Mouse (Mus musculus): Measurements from ENCODE around the gene Cs. TPM values are rescaled to one million over a fixed set of nuclear protein-coding genes. Genes with fewer than 3 reads are reported as not detected.

The Cs gene
- 277 and 300 TPM in 2 replicates for polyA plus RNA-seq (2012; rRNA removed)

DNA sequence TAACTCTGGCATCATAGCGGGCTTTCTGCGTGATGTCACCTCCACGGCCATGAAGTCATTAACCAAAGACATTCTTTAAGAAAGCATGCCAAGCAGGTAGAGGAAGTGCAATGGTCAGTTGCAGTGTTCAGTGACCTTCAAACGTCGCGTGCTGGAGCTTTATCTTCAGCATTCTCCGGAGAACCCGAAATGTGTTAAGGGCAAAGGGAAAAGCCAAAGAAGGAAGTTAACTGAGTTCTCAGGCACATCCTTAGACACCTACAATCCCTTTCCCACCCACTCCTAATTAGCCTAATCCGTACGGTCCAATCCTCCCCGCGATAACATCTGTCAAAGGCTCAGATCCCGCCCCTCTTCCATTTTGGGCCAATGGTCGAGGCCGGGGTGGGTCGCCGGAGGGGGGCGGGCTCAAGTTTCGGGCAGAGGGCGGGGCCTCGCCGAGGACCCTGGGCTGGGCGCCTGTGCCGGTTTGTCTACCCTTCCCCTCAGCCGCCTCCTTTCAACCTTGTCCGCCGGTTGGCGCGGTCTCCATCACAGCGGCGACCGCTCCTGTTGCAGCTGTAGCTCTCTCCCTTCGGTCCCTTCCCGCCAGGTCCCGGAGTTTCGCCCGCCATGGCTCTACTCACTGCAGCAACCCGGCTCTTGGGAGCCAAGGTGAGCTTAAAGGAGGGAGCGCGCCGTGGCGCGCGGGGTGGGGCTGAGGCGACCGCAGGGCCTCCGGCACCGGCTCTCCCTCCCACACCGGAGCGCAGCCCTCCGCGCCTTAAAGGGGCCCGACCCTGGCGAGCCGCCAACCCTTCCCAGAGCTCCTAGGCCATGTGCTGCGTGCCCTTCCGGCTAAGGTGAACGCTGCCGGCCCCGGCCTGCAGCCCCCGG lies at the start of gene Cs:
Gene Cs, plus strand, starts transcription at position 429 of the 876 bp plus-strand sequence.

DNA sequence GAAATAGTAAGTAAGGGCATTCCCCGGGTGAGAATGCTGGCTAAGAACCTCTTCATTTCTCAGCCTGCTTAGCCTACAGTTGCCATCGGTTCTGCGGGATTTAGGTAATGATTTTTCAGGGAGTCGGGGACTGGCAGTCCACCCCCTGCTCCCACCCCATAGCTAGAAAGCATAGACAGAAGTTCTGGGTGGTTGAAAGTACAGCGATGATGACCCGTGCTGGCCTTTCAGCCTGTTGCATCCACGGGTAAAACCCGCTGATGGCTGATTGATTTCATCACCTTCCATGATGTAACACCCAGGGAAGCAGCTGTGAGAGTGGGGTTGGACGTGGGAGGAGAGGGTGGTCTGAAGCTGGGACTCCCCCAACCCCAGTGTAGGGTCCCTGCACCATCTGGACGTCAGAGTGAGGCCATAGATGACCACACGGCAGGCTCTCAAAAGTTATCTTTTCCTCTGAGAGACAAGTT lies 38.8 kb upstream of the Cs start, which contains the start of gene Il23a:
Gene Il23a, minus strand, starts transcription at position 51 of the 470 bp plus-strand sequence.

DNA sequence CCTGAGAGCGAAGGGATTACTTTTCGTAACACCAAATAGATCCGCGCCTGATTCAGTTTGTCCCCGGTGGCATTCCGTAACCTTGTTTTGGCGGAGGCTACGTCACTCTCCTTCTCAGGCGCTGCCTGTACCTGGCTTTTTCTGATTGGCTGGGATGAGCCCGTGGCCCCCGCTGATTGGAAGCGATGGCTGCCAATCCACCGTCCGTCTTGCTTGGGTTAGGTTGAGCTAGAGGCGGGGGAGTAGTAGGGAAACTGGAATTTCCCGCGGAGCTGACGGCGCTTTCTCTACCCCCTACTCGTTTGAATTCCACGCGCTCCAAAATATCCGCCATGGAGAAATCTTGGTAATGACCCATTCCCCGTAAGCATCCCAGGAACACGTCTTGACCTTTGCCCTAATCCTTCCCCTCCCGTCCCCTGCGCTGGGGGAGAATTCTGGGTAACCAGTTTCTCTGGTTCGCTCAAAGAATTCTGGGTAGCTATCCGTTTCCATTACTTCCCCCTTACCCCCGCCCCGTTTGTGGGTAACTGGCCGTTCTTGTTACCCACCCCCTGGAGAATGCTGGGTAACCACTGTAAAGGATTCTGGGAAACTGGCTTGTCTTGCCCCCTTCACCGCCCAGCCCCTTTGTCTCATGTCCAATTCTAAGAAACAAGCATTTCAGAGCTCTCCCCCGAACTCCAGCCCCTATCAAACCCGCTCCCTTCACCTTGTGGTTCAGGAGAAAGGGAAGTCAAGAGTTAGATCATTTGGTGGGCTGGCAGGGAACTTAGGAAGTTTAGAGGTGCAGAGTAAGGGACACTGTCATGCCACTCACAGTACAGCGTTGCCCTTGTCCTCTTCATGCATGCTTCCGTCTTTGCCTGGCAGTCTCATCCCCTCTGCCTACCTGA lies 34.2 kb upstream of the Cs start, which contains the start of gene Pan2:
Gene Pan2, plus strand, starts transcription at position 210 of the 896 bp plus-strand sequence.

DNA sequence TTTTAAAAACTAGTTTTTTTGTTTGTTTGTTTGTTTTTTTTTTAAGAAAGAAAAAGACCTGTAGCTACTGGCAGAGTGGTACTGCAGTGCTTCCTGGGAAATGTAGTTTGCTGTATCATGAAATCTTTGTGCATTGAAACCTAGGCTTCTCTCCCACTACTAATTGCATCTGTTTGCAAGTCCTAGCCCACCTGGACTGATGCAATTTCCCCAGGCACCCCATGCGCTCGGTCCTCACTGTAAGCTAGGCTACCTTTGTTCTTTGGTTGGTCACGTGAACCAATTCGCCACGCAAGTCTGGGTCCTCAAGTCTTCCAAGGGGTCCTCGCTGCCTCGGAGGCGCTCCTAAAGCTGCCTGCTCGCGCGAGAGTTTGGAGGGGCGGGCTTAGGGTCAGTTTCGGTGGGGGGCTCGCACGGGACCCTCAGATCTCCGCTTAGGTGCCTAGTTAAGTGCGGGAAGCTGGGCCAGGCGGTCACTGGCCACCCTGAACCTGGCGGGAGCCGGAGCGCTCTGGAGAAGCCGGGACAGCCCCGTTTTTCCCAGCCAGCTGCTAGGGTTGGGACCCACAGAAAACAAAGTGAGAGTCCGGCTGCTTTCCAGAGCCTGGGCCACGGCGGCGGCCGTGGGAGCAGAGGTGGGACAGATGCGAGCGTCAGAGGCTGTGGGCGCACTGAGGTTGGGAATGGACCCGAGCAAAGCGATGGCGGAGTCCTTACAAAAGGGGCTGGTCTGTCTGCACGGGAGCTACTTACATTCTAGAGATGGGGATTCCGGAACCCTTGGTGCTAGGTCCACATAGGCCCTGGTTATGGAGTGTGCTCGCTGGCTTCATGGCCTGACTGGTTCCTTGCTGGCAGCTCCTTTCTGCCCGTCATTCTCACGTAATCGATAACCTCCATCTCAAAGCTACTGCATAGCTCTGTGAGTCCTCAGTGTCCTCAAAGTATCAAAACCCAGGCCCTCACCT lies 15.1 kb upstream of the Cs start, which contains the start of gene Cnpy2:
Gene Cnpy2, plus strand, starts transcription at position 319 of the 968 bp plus-strand sequence.

DNA sequence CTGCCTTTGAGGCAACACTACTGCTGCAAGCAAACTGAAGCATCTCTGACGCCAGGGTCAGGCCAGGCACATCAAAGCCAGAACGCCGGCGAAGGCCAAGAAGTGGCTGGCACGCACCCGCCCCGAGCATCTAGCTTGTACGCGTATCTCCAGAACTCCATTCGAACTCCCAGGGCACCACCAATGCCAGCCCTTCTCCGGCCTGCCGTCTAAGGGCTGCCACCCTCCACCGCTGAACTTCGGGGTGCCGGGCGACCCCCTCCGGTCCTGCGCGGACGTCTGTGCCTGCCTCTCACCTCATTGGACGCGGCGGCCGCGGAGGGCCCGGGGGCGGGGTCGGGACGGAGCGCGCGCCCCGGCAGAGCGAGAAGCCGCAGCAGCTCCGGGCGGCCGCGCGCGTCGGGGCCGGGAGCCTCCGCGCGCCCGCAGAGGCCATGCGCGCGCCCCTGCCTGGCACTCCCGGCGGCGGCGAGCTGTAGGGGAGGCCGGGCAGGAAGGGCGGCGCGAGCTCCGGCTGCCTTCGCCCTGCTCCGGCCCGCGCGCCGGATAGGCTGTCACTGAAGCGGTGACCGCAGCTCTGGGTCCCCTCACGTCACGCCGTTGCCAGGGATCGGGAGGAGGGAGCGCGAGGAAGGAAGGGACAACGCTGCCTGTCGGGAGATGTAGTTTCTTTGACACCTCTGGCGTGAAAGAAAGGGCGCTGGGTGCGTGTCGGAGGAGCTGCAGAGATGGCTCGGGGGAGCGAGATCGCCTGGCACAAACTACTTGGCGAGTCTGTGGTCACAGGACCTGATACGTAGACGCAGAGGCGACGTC lies 31.1 kb downstream of the Cs start, which contains the start of gene Coq10a:
Gene Coq10a, minus strand, starts transcription at position 596 of the 816 bp plus-strand sequence.

DNA sequence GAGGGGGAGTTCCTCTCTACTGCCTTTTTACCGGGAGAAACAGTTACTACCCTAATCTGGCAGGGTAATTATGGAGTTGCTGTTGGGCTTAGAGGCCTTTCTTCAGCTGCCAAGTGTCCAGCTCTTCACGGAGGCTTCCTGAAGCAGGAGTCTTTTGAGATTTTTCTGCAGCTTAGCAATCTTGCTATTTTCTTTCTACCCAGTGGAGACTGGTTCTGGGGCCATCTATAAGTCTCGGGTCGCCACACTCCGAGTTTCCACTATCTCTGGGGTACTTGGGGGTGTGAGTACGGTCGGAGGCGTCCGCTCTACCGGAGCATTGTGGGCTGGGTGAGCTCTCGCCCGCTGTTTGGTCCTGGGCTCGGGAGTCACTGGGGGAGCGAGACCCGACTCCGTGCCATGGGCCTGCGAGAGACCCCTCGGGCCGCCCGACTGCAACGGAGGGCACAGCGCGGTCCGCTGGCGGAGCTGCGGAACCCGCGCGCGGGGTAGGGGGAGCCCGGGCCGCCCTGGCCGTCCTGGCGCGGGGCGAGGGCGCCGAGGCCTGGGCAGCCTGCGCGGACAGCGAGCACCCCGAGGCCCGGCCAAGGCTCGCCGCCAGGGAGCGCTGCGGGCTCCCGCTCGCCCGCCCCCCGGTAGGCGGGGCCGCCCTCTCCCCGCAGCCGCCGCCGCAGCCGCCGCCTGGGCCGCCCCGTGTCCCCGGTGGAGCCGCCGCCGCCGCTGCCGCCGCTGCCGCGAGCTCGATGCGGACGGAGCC lies 39.1 kb downstream of the Cs start, which contains the start of gene Ankrd52:
Gene Ankrd52, plus strand, starts transcription at position 661 of the 757 bp plus-strand sequence.

DNA sequence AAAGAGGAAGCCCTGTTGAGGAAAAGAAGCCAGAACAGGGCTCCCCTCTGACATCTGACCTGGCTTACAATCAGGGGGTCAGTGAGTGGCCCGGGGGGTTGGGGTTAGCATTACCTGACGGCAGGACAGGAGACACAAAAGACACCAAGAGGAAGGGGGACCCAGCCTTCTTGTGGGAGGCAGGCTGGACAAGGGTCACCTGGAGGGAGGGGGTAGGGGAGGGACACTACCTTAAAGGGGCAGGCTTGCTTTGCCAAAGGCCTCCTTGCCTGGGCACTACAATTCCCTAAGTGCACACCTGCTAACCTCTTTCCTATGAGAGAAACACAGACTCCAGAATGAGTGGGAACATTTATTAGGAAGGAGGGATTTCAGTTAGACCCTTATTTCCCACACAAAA lies 63.5 kb downstream of the Cs start, which contains the start of gene Slc39a5:
Gene Slc39a5, minus strand, starts transcription at position 174 of the 400 bp plus-strand sequence.

DNA sequence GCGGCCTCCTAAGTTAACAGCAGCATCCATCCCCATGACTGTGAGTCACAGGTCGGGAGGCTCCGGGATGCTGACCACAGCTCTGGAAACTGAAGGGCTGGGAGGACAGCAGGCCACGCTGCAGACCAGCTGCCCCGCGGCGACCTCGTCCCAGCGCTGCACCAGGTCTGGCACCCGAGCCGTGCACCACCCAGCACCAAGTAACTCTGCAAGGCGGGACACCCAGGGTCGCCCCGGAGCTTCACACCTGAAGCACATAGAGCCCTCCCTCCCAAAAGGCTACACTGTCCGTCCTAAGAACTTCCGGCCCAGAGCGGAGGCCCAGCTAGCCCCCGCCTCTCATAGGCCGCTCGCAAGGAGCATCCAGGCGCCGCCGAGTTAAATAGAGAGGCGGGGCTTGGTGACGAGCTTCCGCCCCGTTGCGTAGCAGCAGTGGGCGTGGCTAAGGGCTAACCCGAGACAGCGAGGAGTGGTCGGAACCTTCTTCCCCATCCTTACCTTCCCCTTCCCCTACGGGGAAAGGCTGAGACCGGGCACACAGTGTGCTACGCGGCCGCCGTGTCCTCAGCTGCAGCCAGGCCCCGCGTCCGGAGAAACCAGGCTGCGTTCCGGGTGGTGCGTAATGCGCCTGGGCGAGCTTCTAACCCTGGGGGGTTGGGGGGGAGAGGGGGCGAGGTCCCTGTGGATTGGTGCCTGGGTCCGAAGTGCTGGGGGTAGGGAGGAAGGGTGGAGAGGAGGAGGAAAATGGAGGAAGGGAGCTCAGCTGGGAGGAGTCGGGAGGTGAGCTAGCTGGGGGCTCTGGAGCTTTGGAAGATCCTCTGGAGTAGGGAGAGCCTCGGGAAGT lies 73.9 kb downstream of the Cs start, which contains the start of the genes Nabp2 and Rnf41:
Gene Nabp2, minus strand, starts transcription at position 282 of the 844 bp plus-strand sequence.
Gene Rnf41, plus strand, starts transcription at position 447 of the 844 bp plus-strand sequence.

Other genes starting within 250 kb of the Cs start
- 30.8 and 32.8 TPM in 2 replicates for gene Baz2a, start 246.2 kb upstream of the Cs start, polyA plus RNA-seq (2012; rRNA removed)
- gene Rbms2, start 157.4 kb upstream of the Cs start, polyA plus RNA-seq (2012; rRNA removed) = 53.3 and 58.5 TPM in 2 replicates
- gene Gls2, start 143.3 kb upstream of the Cs start, polyA plus RNA-seq (2012; rRNA removed) = 7.5 and 8.4 TPM in 2 replicates
- 10.3 and 13.3 TPM in 2 replicates for gene Spryd4, start 125.9 kb upstream of the Cs start, polyA plus RNA-seq (2012; rRNA removed)
- gene Mip, start 111.9 kb upstream of the Cs start, polyA plus RNA-seq (2012; rRNA removed) = not detected in 2 replicates
- 2.1 and 3.0 TPM in 2 replicates for gene Timeless, start 105.7 kb upstream of the Cs start, polyA plus RNA-seq (2012; rRNA removed)
- 0.12 TPM in 2 replicates for gene Apon, start 83.6 kb upstream of the Cs start, polyA plus RNA-seq (2012; rRNA removed)
- 0.20 and 0.29 TPM in 2 replicates for gene Apof, start 69.1 kb upstream of the Cs start, polyA plus RNA-seq (2012; rRNA removed)
- 20.7 and 21.5 TPM in 2 replicates for gene Stat2, start 67.2 kb upstream of the Cs start, polyA plus RNA-seq (2012; rRNA removed)
- gene Il23a, start 39.0 kb upstream of the Cs start, polyA plus RNA-seq (2012; rRNA removed) = 0.24 and 0.28 TPM in 2 replicates
- 19.3 and 23.6 TPM in 2 replicates for gene Pan2, start 34.4 kb upstream of the Cs start, polyA plus RNA-seq (2012; rRNA removed)
- gene Cnpy2, start 15.3 kb upstream of the Cs start, polyA plus RNA-seq (2012; rRNA removed) = 43.9 and 51.7 TPM in 2 replicates
- gene Coq10a, start 31.3 kb downstream of the Cs start, polyA plus RNA-seq (2012; rRNA removed) = 114 and 153 TPM in 2 replicates
- 29.3 and 32.7 TPM in 2 replicates for gene Ankrd52, start 39.4 kb downstream of the Cs start, polyA plus RNA-seq (2012; rRNA removed)
- gene Slc39a5, start 63.5 kb downstream of the Cs start, polyA plus RNA-seq (2012; rRNA removed) = 138 and 172 TPM in 2 replicates
- gene Nabp2, start 73.8 kb downstream of the Cs start, polyA plus RNA-seq (2012; rRNA removed) = 27.4 and 27.5 TPM in 2 replicates
- 21.8 and 24.4 TPM in 2 replicates for gene Rnf41, start 73.9 kb downstream of the Cs start, polyA plus RNA-seq (2012; rRNA removed)
- gene Smarcc2, start 121.5 kb downstream of the Cs start, polyA plus RNA-seq (2012; rRNA removed) = 77.1 and 80.9 TPM in 2 replicates
- gene Myl6, start 156.4 kb downstream of the Cs start, polyA plus RNA-seq (2012; rRNA removed) = 1,151 and 1,354 TPM in 2 replicates
- 1.6 and 2.1 TPM in 2 replicates for gene Myl6b, start 161.0 kb downstream of the Cs start, polyA plus RNA-seq (2012; rRNA removed)
- 66.7 and 76.5 TPM in 2 replicates for gene Esyt1, start 188.1 kb downstream of the Cs start, polyA plus RNA-seq (2012; rRNA removed)
- 15.6 and 20.1 TPM in 2 replicates for gene Zc3h10, start 210.0 kb downstream of the Cs start, polyA plus RNA-seq (2012; rRNA removed)
- gene Rpl41, start 211.6 kb downstream of the Cs start, polyA plus RNA-seq (2012; rRNA removed) = 2,287 and 3,176 TPM in 2 replicates
- gene Pa2g4, start 228.3 kb downstream of the Cs start, polyA plus RNA-seq (2012; rRNA removed) = 11.8 and 15.3 TPM in 2 replicates